In genomic region chr12:67045099-67045750, GRCm38 (mm10) we compare ENCODE assay signal across 14 mouse cellular contexts.
DNase-seq lines count a peak whose midpoint lies in the region; ATAC-seq lines count a peak whose summit lies in the region.
"Had no signal": no experiment of that assay in that cellular context is flagged by ENCODE, and none has a peak within 500 bp of the region (broad histone marks: within the 10 kb centered on the region; RNA-seq: fewer than 3 reads in every experiment).

No protein-coding gene starts in this region.

- no peak overlapping the region for H3K4me3 ChIP-seq in forebrain, embryonic 11.5 days (ENCODE audit: low read depth, low read length)
- H3K4me3 ChIP-seq in forebrain, embryonic 10.5 days = no peak overlapping the region
- H3K4me3 ChIP-seq in intestine, embryonic 15.5 days (replicated peaks) = no peak overlapping the region

- no peak overlapping the region for H3K27ac ChIP-seq in forebrain, embryonic 11.5 days (ENCODE audit: low read depth, low read length)
- H3K27ac ChIP-seq in forebrain, embryonic 10.5 days = no peak overlapping the region
- no peak overlapping the region for H3K27ac ChIP-seq in intestine, embryonic 15.5 days

- 75% methylated on average over 8 of the region's 8 CpGs for whole genome bisulfite sequencing in forebrain, embryonic 11.5 days
- 89% methylated on average over 8 of the region's 8 CpGs for WGBS in forebrain, embryonic 10.5 days
- 73% methylated on average over 8 of the region's 8 CpGs for WGBS in intestine, embryonic 15.5 days

- no peaks in the 10 kb centered on the region for H3K27me3 ChIP-seq in forebrain, embryonic 11.5 days (ENCODE audit: control insufficient read depth, insufficient read depth, low read length)
- no peaks in the 10 kb centered on the region for H3K27me3 ChIP-seq in forebrain, embryonic 10.5 days (ENCODE audit: poor library complexity, severe bottlenecking)
- H3K27me3 ChIP-seq in intestine, embryonic 15.5 days (replicated peaks) = no peaks in the 10 kb centered on the region

- no peaks in the 10 kb centered on the region for H3K9me3 ChIP-seq in forebrain, embryonic 11.5 days (ENCODE audit: control insufficient read depth, low read length)
- no peaks in the 10 kb centered on the region for H3K9me3 ChIP-seq in forebrain, embryonic 10.5 days
- no peaks in the 10 kb centered on the region for H3K9me3 ChIP-seq in intestine, embryonic 15.5 days

- peak; percentile 44; the same call in 1 of the 2 replicates for ATAC-seq in forebrain, embryonic 11.5 days (replicated peaks; ENCODE audit: low FRiP score)
- ATAC-seq in intestine, embryonic 15.5 days = no peak

- DNase-seq in forebrain, embryonic 11.5 days (ENCODE audit: low spot score) = no peak
- no peak for DNase-seq in forebrain, embryonic 10.5 days (ENCODE audit: extremely low spot score, low spot score)
- peak; percentile 18 to 22 for DNase-seq in right cerebral cortex, adult 2 months (ENCODE audit: low spot score in 2 of 2)
- no peak for DNase-seq in right cerebral cortex, postnatal 14 days
- peak; percentile 45 for DNase-seq in layer of hippocampus, adult 9-11 months
- DNase-seq in telencephalon, adult 2 months (ENCODE audit: low read depth, low spot score) = peak; percentile 50
- no peak for DNase-seq in adrenal gland, adult 8-10 months
- DNase-seq: cerebellum, postnatal 36 days; heart, postnatal 14 days; kidney, postnatal 25 days; lung, postnatal 14 days; thymus, adult 2 months had no signal

- H3K4me2 ChIP-seq in forebrain, embryonic 11.5 days (ENCODE audit: low read depth, low read length, severe bottlenecking) = no peak overlapping the region
- H3K4me2 ChIP-seq in intestine, embryonic 15.5 days (replicated peaks) = no peak overlapping the region

- no peaks in the 10 kb centered on the region for H3K4me1 ChIP-seq in forebrain, embryonic 11.5 days (replicated peaks; ENCODE audit: control insufficient read depth, insufficient read depth, low read length)
- H3K4me1 ChIP-seq in forebrain, embryonic 10.5 days = peaks cover 8% of the 10 kb centered on the region; the same call in 1 of the 2 replicates
- no peaks in the 10 kb centered on the region for H3K4me1 ChIP-seq in intestine, embryonic 15.5 days (replicated peaks)

- no peaks in the 10 kb centered on the region for H3K36me3 ChIP-seq in forebrain, embryonic 11.5 days (ENCODE audit: control insufficient read depth, insufficient read depth, low read length)
- H3K36me3 ChIP-seq in forebrain, embryonic 10.5 days (replicated peaks) = no peaks in the 10 kb centered on the region
- H3K36me3 ChIP-seq in intestine, embryonic 15.5 days = no peaks in the 10 kb centered on the region
- H3K36me3 ChIP-seq: G1E had no signal

- H3K9ac ChIP-seq in forebrain, embryonic 11.5 days (ENCODE audit: low read length) = no peak overlapping the region
- H3K9ac ChIP-seq in intestine, embryonic 15.5 days = no peak overlapping the region

Comparison
In these comparisons a context has a peak if more than half of its experiments do, and no peak if none do; other contexts are left out.
1. DNase-seq: peak in right cerebral cortex, adult 2 months (2 of 2), layer of hippocampus, adult 9-11 months (single experiment) and telencephalon, adult 2 months (single experiment); none in forebrain, embryonic 11.5 days (single experiment), forebrain, embryonic 10.5 days (single experiment), right cerebral cortex, postnatal 14 days (single experiment) and adrenal gland, adult 8-10 months (single experiment).